Mouse (Mus musculus): ENCODE results near the gene Gm2244. TPM values are rescaled to one million over a fixed set of nuclear protein-coding genes. Genes with fewer than 3 reads are reported as not detected.

The Gm2244 gene
- polyA plus RNA-seq (2014; fragmentation: Illumina TruSeq; extraction: RNeasy Lipid Tissue Mini Kit (QIAGEN cat#74804); ENCODE audit: low read depth, low replicate concordance) = not detected

GRCm38 (mm10) chr14:19549863-19550262 lies at the start of gene Gm2244:
TSS of gene Gm2244 (minus strand) at chr14:19549963.

GRCm38 (mm10) chr14:19584804-19585667 lies 35.3 kb upstream of the Gm2244 start, which contains the start of gene Gm2237:
TSS of gene Gm2237 (minus strand) at chr14:19585135.

Other genes with a start within 250 kb of the Gm2244 start
- not detected for gene Gm21738, start 131.0 kb downstream of the Gm2244 start, polyA plus RNA-seq (2014; fragmentation: Illumina TruSeq; extraction: RNeasy Lipid Tissue Mini Kit (QIAGEN cat#74804); ENCODE audit: low read depth, low replicate concordance)
- gene Gm2237, start 35.2 kb upstream of the Gm2244 start, polyA plus RNA-seq (2014; fragmentation: Illumina TruSeq; extraction: RNeasy Lipid Tissue Mini Kit (QIAGEN cat#74804); ENCODE audit: low read depth, low replicate concordance) = 1.7 TPM
- not detected for gene Gm5458, start 52.6 kb upstream of the Gm2244 start, polyA plus RNA-seq (2014; fragmentation: Illumina TruSeq; extraction: RNeasy Lipid Tissue Mini Kit (QIAGEN cat#74804); ENCODE audit: low read depth, low replicate concordance)
- gene Nid2, start 201.3 kb upstream of the Gm2244 start, polyA plus RNA-seq (2014; fragmentation: Illumina TruSeq; extraction: RNeasy Lipid Tissue Mini Kit (QIAGEN cat#74804); ENCODE audit: low read depth, low replicate concordance) = 13.2 TPM

Data from adrenal gland, adult 10 weeks (tissue).